Mouse (Mus musculus) WW6 (cell line): ENCODE results near the gene Uba3.

Experiments used
- DNase-seq: peaks from one replicate; pipeline ENCODE4 v3.0.0-alpha.2; 2013; ENCODE audit warnings: low read depth, low spot score

The Uba3 gene

GRCm38 (mm10) chr6:97205439-97205885 lies at the start of gene Uba3:
Gene Uba3 (minus strand): TSS chr6:97205647.
- DNase-seq, result peak; percentile 96

- DNase-seq, result no peak
These were observed 47.3 kb upstream of the Uba3 start, which contains the start of gene Lmod3 for GRCm38 (mm10) chr6:97252711-97253221. Gene Lmod3 (minus strand): TSS chr6:97252759.

- no peak for DNase-seq
These were observed 46.6 kb upstream of the Uba3 start for GRCm38 (mm10) chr6:97252086-97252485.

GRCm38 (mm10) chr6:97250966-97251365 lies 45.5 kb upstream of the Uba3 start:
- peak; percentile 26 for DNase-seq

- DNase-seq, result no peak
These were observed 39.8 kb upstream of the Uba3 start for GRCm38 (mm10) chr6:97245200-97245599.

GRCm38 (mm10) chr6:97242522-97242921 lies 37.1 kb upstream of the Uba3 start:
- no peak for DNase-seq

GRCm38 (mm10) chr6:97240092-97240491 lies 34.6 kb upstream of the Uba3 start:
- DNase-seq, result no peak

- no peak for DNase-seq
These were observed 33.9 kb upstream of the Uba3 start for GRCm38 (mm10) chr6:97239360-97239759.

GRCm38 (mm10) chr6:97236088-97236487 lies 30.6 kb upstream of the Uba3 start:
- DNase-seq, result no peak

GRCm38 (mm10) chr6:97234911-97235668 lies 29.6 kb upstream of the Uba3 start:
- DNase-seq, result no peak

GRCm38 (mm10) chr6:97227067-97227847 lies 21.8 kb upstream of the Uba3 start:
- no peak for DNase-seq

- DNase-seq, result no peak
These were observed 20.6 kb upstream of the Uba3 start for GRCm38 (mm10) chr6:97226083-97226491.

GRCm38 (mm10) chr6:97224505-97224904 lies 19.1 kb upstream of the Uba3 start:
- DNase-seq, result no peak

- no peak for DNase-seq
These were observed 18.1 kb upstream of the Uba3 start for GRCm38 (mm10) chr6:97223566-97223965.

- no peak for DNase-seq
These were observed 17.6 kb upstream of the Uba3 start for GRCm38 (mm10) chr6:97222931-97223467.

- DNase-seq, result no peak
These were observed 16.9 kb upstream of the Uba3 start for GRCm38 (mm10) chr6:97222321-97222720.

GRCm38 (mm10) chr6:97221205-97222025 lies 16.0 kb upstream of the Uba3 start:
- DNase-seq, result no peak

GRCm38 (mm10) chr6:97220672-97221071 lies 15.2 kb upstream of the Uba3 start:
- DNase-seq, result no peak

- no peak for DNase-seq
These were observed 10.8 kb upstream of the Uba3 start for GRCm38 (mm10) chr6:97216154-97216821.

GRCm38 (mm10) chr6:97211981-97212380 lies 6.5 kb upstream of the Uba3 start:
- DNase-seq, result no peak
